Comparison of ENCODE assay signal across 2 mouse cellular contexts in the genomic region with DNA sequence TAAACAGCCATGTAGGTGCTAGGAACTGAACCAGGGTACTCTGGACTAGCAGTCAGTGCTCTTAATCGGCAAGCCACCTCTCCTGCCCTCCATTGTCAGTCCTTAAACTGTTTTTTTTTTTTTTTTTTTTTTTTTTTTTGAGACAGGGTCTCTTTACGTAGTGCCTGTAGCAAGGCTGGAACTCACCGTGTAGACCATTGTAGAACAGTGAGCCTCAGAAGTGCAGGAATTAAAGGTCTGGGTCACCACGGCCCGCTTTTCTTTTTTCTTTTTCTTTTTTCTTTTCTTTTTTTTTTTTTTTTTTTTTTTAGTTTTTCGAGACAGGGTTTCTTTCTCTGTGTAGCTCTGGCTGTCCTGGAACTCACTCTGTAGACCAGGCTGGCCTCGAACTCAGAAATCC.
TF ChIP-seq lines count a peak whose summit lies in the region.

No protein-coding gene starts in this region.

TF ChIP-seq in CH12.LX, 34 proteins besides CTCF, POLR2A, EP300 and RAD21:
- TF ChIP-seq ZNF384 (IDR thresholded peaks at IDR 0.05; ENCODE audit: low read depth, low read length) = peak; percentile 64; the same call in 1 of the 2 replicates

TF ChIP-seq in MEL, 35 proteins besides CTCF, POLR2A, EP300 and RAD21:
- TF ChIP-seq ZNF384 (IDR thresholded peaks at IDR 0.05; ENCODE audit: low read depth, low read length) = peak; percentile 50; the same call in 1 of the 2 replicates
